In genomic region chr13:91094196-91094595, GRCm38 (mm10) we compare ENCODE assay signal across 7 mouse cellular contexts.
DNase-seq lines count a peak whose midpoint lies in the region; ATAC-seq and TF ChIP-seq lines count a peak whose summit lies in the region.

No protein-coding gene starts in this region.

- TF ChIP-seq CTCF in lung, embryonic 14.5 days (IDR thresholded peaks at IDR 0.05; ENCODE audit: low read depth) = no peak

- no peak overlapping the region for H3K9ac ChIP-seq in lung, embryonic 14.5 days
- peak overlapping the region; percentile 23; the same call in 1 of the 2 replicates for H3K9ac ChIP-seq in embryonic facial prominence, embryonic 11.5 days (replicated peaks; ENCODE audit: low read length)
- no peak overlapping the region for H3K9ac ChIP-seq in intestine, embryonic 15.5 days
- peak overlapping the region; percentile 53; the same call in 1 of the 2 replicates for H3K9ac ChIP-seq in midbrain, embryonic 16.5 days (ENCODE audit: low read depth, low read length)

- peaks cover 7% of the 10 kb centered on the region; the same call in 1 of the 2 replicates for H3K4me1 ChIP-seq in lung, embryonic 14.5 days (ENCODE audit: insufficient read depth)
- no peaks in the 10 kb centered on the region for H3K4me1 ChIP-seq in embryonic facial prominence, embryonic 11.5 days (ENCODE audit: control insufficient read depth, insufficient read depth, low read length)
- 0 out of 2 replicates have a peak, but pooled peaks cover 5% of the 10 kb centered on the region for H3K4me1 ChIP-seq in intestine, embryonic 15.5 days (replicated peaks)
- peaks cover 14% of the 10 kb centered on the region for H3K4me1 ChIP-seq in midbrain, embryonic 16.5 days (ENCODE audit: control insufficient read depth, insufficient read depth, low read length)

- H3K27me3 ChIP-seq in lung, embryonic 14.5 days (ENCODE audit: insufficient read depth, low read length) = no peaks in the 10 kb centered on the region
- H3K27me3 ChIP-seq in embryonic facial prominence, embryonic 11.5 days (ENCODE audit: control insufficient read depth, insufficient read depth, low read length) = no peaks in the 10 kb centered on the region
- H3K27me3 ChIP-seq in intestine, embryonic 15.5 days (replicated peaks) = no peaks in the 10 kb centered on the region
- H3K27me3 ChIP-seq in midbrain, embryonic 16.5 days (ENCODE audit: control insufficient read depth, insufficient read depth, low read depth, low read length) = no peaks in the 10 kb centered on the region

- H3K4me2 ChIP-seq in lung, embryonic 14.5 days = no peak overlapping the region
- H3K4me2 ChIP-seq in embryonic facial prominence, embryonic 11.5 days (ENCODE audit: low read depth, low read length) = no peak overlapping the region
- H3K4me2 ChIP-seq in intestine, embryonic 15.5 days (replicated peaks) = 0 out of 2 replicates have a peak overlapping the region, but pooled peaks have one; percentile 5
- 0 out of 2 replicates have a peak overlapping the region, but pooled peaks have one; percentile 12 for H3K4me2 ChIP-seq in midbrain, embryonic 16.5 days (ENCODE audit: low read length)

- H3K36me3 ChIP-seq in lung, embryonic 14.5 days (ENCODE audit: insufficient read depth) = no peaks in the 10 kb centered on the region
- H3K36me3 ChIP-seq in embryonic facial prominence, embryonic 11.5 days (replicated peaks; ENCODE audit: control insufficient read depth, insufficient read depth, low read depth, low read length) = no peaks in the 10 kb centered on the region
- H3K36me3 ChIP-seq in intestine, embryonic 15.5 days = no peaks in the 10 kb centered on the region
- no peaks in the 10 kb centered on the region for H3K36me3 ChIP-seq in midbrain, embryonic 16.5 days (ENCODE audit: control insufficient read depth, insufficient read depth, low read length)

- 32% methylated on average over 7 of the region's 7 CpGs for WGBS in lung, embryonic 14.5 days
- 23% methylated on average over 7 of the region's 7 CpGs for WGBS in embryonic facial prominence, embryonic 11.5 days
- WGBS in intestine, embryonic 15.5 days = 31% methylated on average over 7 of the region's 7 CpGs
- WGBS in midbrain, embryonic 16.5 days = 30% methylated on average over 7 of the region's 7 CpGs

- H3K4me3 ChIP-seq in lung, embryonic 14.5 days (ENCODE audit: low read depth, low read length) = no peak overlapping the region
- no peak overlapping the region for H3K4me3 ChIP-seq in embryonic facial prominence, embryonic 11.5 days (ENCODE audit: low read depth, low read length)
- H3K4me3 ChIP-seq in intestine, embryonic 15.5 days (replicated peaks) = no peak overlapping the region
- no peak overlapping the region for H3K4me3 ChIP-seq in midbrain, embryonic 16.5 days (ENCODE audit: low read depth, low read length)

- peak; percentile 72 for ATAC-seq in lung, embryonic 14.5 days (ENCODE audit: insufficient read depth)
- ATAC-seq in embryonic facial prominence, embryonic 11.5 days (replicated peaks; ENCODE audit: insufficient number of reproducible peaks, low FRiP score, low TSS enrichment, low read depth) = peak; percentile 37; the same call in 1 of the 2 replicates
- ATAC-seq in intestine, embryonic 15.5 days = peak; percentile 36
- peak; percentile 81 for ATAC-seq in midbrain, embryonic 16.5 days

- H3K27ac ChIP-seq in lung, embryonic 14.5 days (ENCODE audit: low read depth) = no peak overlapping the region; the same call in 1 of the 2 replicates
- peak overlapping the region; percentile 64 for H3K27ac ChIP-seq in embryonic facial prominence, embryonic 11.5 days (replicated peaks; ENCODE audit: low read depth, low read length)
- H3K27ac ChIP-seq in intestine, embryonic 15.5 days = peak overlapping the region; percentile 13; the same call in 1 of the 2 replicates
- H3K27ac ChIP-seq in midbrain, embryonic 16.5 days (ENCODE audit: low read length) = peak overlapping the region; percentile 64

- peak; percentile 41 for DNase-seq in lung, embryonic 14.5 days
- DNase-seq in lung, postnatal 25 days (ENCODE audit: low spot score) = no peak
- peak; percentile 48 for DNase-seq in embryonic facial prominence, embryonic 11.5 days (ENCODE audit: low spot score)
- DNase-seq in urinary bladder, adult 2 months (ENCODE audit: low spot score) = no peak
- no peak for DNase-seq in adrenal gland, adult 2 months

- no peaks in the 10 kb centered on the region for H3K9me3 ChIP-seq in lung, embryonic 14.5 days (ENCODE audit: low read depth, low read length)
- no peaks in the 10 kb centered on the region for H3K9me3 ChIP-seq in embryonic facial prominence, embryonic 11.5 days (replicated peaks; ENCODE audit: control insufficient read depth, low read length)
- no peaks in the 10 kb centered on the region for H3K9me3 ChIP-seq in intestine, embryonic 15.5 days
- H3K9me3 ChIP-seq in midbrain, embryonic 16.5 days (replicated peaks; ENCODE audit: control insufficient read depth, low read length, poor library complexity, severe bottlenecking) = no peaks in the 10 kb centered on the region

Comparison
In these comparisons a context has a peak if more than half of its experiments do, and no peak if none do; other contexts are left out.
1. DNase-seq: peak in lung, embryonic 14.5 days (single experiment) and embryonic facial prominence, embryonic 11.5 days (single experiment); none in lung, postnatal 25 days (single experiment), urinary bladder, adult 2 months (single experiment) and adrenal gland, adult 2 months (single experiment).
2. H3K4me2 ChIP-seq: peak in intestine, embryonic 15.5 days (single experiment) and midbrain, embryonic 16.5 days (single experiment); none in lung, embryonic 14.5 days (single experiment) and embryonic facial prominence, embryonic 11.5 days (single experiment).
3. H3K9ac ChIP-seq: peak in embryonic facial prominence, embryonic 11.5 days (single experiment) and midbrain, embryonic 16.5 days (single experiment); none in lung, embryonic 14.5 days (single experiment) and intestine, embryonic 15.5 days (single experiment).
4. Peak in every context shown above with its lines, with median percentiles within 50 percentile points of each other: ATAC-seq.